Mouse (Mus musculus): Measurements from ENCODE around the gene Tns1.

The Tns1 gene

GRCm38 (mm10) chr1:74121821-74122576 is 2.2 kb downstream of the Tns1 start:
- DNase-seq (ENCODE audit: low read depth, low spot score), result no peak

GRCm38 (mm10) chr1:74121138-74121537 is 3.1 kb downstream of the Tns1 start:
- DNase-seq (ENCODE audit: low read depth, low spot score), result no peak

- no peak for DNase-seq (ENCODE audit: low read depth, low spot score)
Measured at GRCm38 (mm10) chr1:74119115-74119514, 5.1 kb downstream of the Tns1 start.

GRCm38 (mm10) chr1:74117876-74118275 is 6.4 kb downstream of the Tns1 start:
- no peak for DNase-seq (ENCODE audit: low read depth, low spot score)

GRCm38 (mm10) chr1:74113071-74113470 is 11.2 kb downstream of the Tns1 start:
- DNase-seq (ENCODE audit: low read depth, low spot score), result no peak

GRCm38 (mm10) chr1:74111696-74112030 is 12.6 kb downstream of the Tns1 start:
- DNase-seq (ENCODE audit: low read depth, low spot score), result no peak

- DNase-seq (ENCODE audit: low read depth, low spot score), result no peak
Measured at GRCm38 (mm10) chr1:74110932-74111695, 13.1 kb downstream of the Tns1 start.

GRCm38 (mm10) chr1:74109670-74110069 is 14.6 kb downstream of the Tns1 start:
- DNase-seq (ENCODE audit: low read depth, low spot score), result no peak

- DNase-seq (ENCODE audit: low read depth, low spot score), result no peak
Measured at GRCm38 (mm10) chr1:74107931-74108618, 16.2 kb downstream of the Tns1 start.

GRCm38 (mm10) chr1:74106214-74106613 is 18.0 kb downstream of the Tns1 start:
- DNase-seq (ENCODE audit: low read depth, low spot score), result no peak

GRCm38 (mm10) chr1:74105660-74106059 is 18.6 kb downstream of the Tns1 start:
- no peak for DNase-seq (ENCODE audit: low read depth, low spot score)

GRCm38 (mm10) chr1:74103654-74104353 is 20.4 kb downstream of the Tns1 start:
- no peak for DNase-seq (ENCODE audit: low read depth, low spot score)

GRCm38 (mm10) chr1:74099001-74099435 is 25.2 kb downstream of the Tns1 start:
- no peak for DNase-seq (ENCODE audit: low read depth, low spot score)

- DNase-seq (ENCODE audit: low read depth, low spot score), result no peak
Measured at GRCm38 (mm10) chr1:74098004-74099000, 25.9 kb downstream of the Tns1 start.

- DNase-seq (ENCODE audit: low read depth, low spot score), result no peak
Measured at GRCm38 (mm10) chr1:74095728-74096127, 28.5 kb downstream of the Tns1 start.

- DNase-seq (ENCODE audit: low read depth, low spot score), result no peak
Measured at GRCm38 (mm10) chr1:74095296-74095695, 29.0 kb downstream of the Tns1 start.

- DNase-seq (ENCODE audit: low read depth, low spot score), result no peak
Measured at GRCm38 (mm10) chr1:74094497-74095270, 29.6 kb downstream of the Tns1 start.

- DNase-seq (ENCODE audit: low read depth, low spot score), result no peak
Measured at GRCm38 (mm10) chr1:74093447-74093846, 30.8 kb downstream of the Tns1 start.

- DNase-seq (ENCODE audit: low read depth, low spot score), result no peak
Measured at GRCm38 (mm10) chr1:74092242-74092641, 32.0 kb downstream of the Tns1 start.
